Mouse (Mus musculus) neural tube, embryonic 15.5 days (tissue): ENCODE results near the gene Fibp. TPM values are rescaled to one million over a fixed set of nuclear protein-coding genes. Genes with fewer than 3 reads are reported as not detected.
A peak's percentile ranks its signal among the peaks of the same experiment; 100 is the strongest.
"Not testable (repeated sequence)": the region's sequence is repeated elsewhere in the genome, so short reads cannot be mapped to it uniquely, and the experiment has no call there.

Experiments
- ATAC-seq: fragments of 200-750 bp; cut with Nextera tagmentation; 2 replicates; pipeline ENCODE4 v1.8.0; 2017; ENCODE audit warnings: mild to moderate bottlenecking, moderate TSS enrichment, moderate library complexity; ENCODE audit not compliant: low FRiP score
- H3K27ac ChIP-seq: fragments of 300-500 bp; sonication (generic); replicated peaks from 2 replicates; pipeline ENCODE4 v1.5.1; 2015; ENCODE audit warnings: mild to moderate bottlenecking, inconsistent platforms
- H3K27me3 ChIP-seq: fragments of 300-500 bp; sonication (generic); replicated peaks from 2 replicates; pipeline ENCODE4 v1.6.1; 2015; ENCODE audit warnings: inconsistent platforms
- H3K36me3 ChIP-seq: fragments of 300-500 bp; sonication (generic); 2 replicates; pipeline ENCODE4 v1.6.1; 2015; ENCODE audit warnings: inconsistent platforms
- H3K4me1 ChIP-seq: fragments of 300-500 bp; sonication (generic); 2 replicates; pipeline ENCODE4 v1.6.1; 2015; ENCODE audit warnings: inconsistent platforms
- H3K4me2 ChIP-seq: fragments of 300-500 bp; sonication (generic); 2 replicates; pipeline ENCODE4 v1.6.1; 2015; ENCODE audit warnings: inconsistent platforms, mild to moderate bottlenecking, moderate library complexity
- H3K4me3 ChIP-seq: fragments of 300-500 bp; sonication (generic); replicated peaks from 2 replicates; pipeline ENCODE4 v1.5.1; 2015; ENCODE audit warnings: mild to moderate bottlenecking, inconsistent platforms
- H3K9ac ChIP-seq: fragments of 300-500 bp; sonication (generic); replicated peaks from 2 replicates; pipeline ENCODE4 v1.6.1; 2015; ENCODE audit warnings: mild to moderate bottlenecking, inconsistent platforms
- H3K9me3 ChIP-seq: fragments of 300-500 bp; sonication (generic); replicated peaks from 2 replicates; pipeline ENCODE4 v1.6.1; 2016; ENCODE audit warnings: inconsistent platforms
- WGBS: fragments of 180-500 bp; shearing (Covaris S2); methylation state at CpG from one replicate; pipeline ENCODE4 v1.1.7; 2015; ENCODE audit warnings: mixed read lengths; 5-methylcytosine and 5-hydroxymethylcytosine counted together
- polyA plus RNA-seq: library from polyadenylated mRNA; unstranded; fragments of >200 nt; fragmentation: Nextera tagmentation; extraction: Ambion mirVana; gene quantifications from 2 replicates; pipeline ENCODE4 v1.2.1, GENCODE M21; 2015

Gene Fibp
- polyA plus RNA-seq, 1 experiment from 2014 or later, result 154 TPM

- peaks cover 44% of the 10 kb centered on the region for H3K36me3 ChIP-seq
Observed at GRCm38 (mm10) chr19:5485371-5485770, 25.0 kb downstream of the Fibp start.

GRCm38 (mm10) chr19:5485821-5486220, 25.4 kb downstream of the Fibp start:
- H3K4me2 ChIP-seq, result no peak overlapping the region
- ATAC-seq, result no peak
- WGBS, result 94% methylated on average over 7 of the region's 7 CpGs
- H3K27ac ChIP-seq, result no peak overlapping the region
- H3K9ac ChIP-seq, result no peak overlapping the region
- H3K9me3 ChIP-seq, result no peaks in the 10 kb centered on the region
- H3K4me1 ChIP-seq, result peaks cover 35% of the 10 kb centered on the region
- peaks cover 44% of the 10 kb centered on the region for H3K36me3 ChIP-seq
- no peak overlapping the region for H3K4me3 ChIP-seq
- H3K27me3 ChIP-seq, result no peaks in the 10 kb centered on the region

More at GRCm38 (mm10) chr19:5485371-5485770, 25.0 kb downstream of the Fibp start:
- 95% methylated on average over 8 of the region's 8 CpGs for WGBS
- H3K27me3 ChIP-seq, result no peaks in the 10 kb centered on the region
- no peak for ATAC-seq
- H3K9ac ChIP-seq, result no peak overlapping the region
- H3K4me3 ChIP-seq, result no peak overlapping the region
- H3K4me1 ChIP-seq, result peaks cover 35% of the 10 kb centered on the region
- H3K4me2 ChIP-seq, result no peak overlapping the region
- H3K27ac ChIP-seq, result no peak overlapping the region
- H3K9me3 ChIP-seq, result no peaks in the 10 kb centered on the region

- 88% methylated on average over 8 of the region's 8 CpGs for WGBS
- Histone ChIP-seq H3K4me3 (no peak overlapping the region), H3K4me2 (0 out of 2 replicates have a peak overlapping the region, but pooled peaks have one; percentile 85), H3K9me3 (no peaks in the 10 kb centered on the region), H3K27ac (no peak overlapping the region), H3K36me3 (peaks cover 42% of the 10 kb centered on the region), H3K4me1 (peaks cover 35% of the 10 kb centered on the region), H3K9ac (no peak overlapping the region), H3K27me3 (no peaks in the 10 kb centered on the region)
- no peak for ATAC-seq
Observed at GRCm38 (mm10) chr19:5486286-5486685, 25.9 kb downstream of the Fibp start.

GRCm38 (mm10) chr19:5486771-5487170, 26.4 kb downstream of the Fibp start:
- Histone ChIP-seq H3K27me3 (no peaks in the 10 kb centered on the region), H3K9me3 (no peaks in the 10 kb centered on the region), H3K36me3 (peaks cover 37% of the 10 kb centered on the region), H3K9ac (no peak overlapping the region), H3K27ac (peak overlapping the region; percentile 99; the same call in 1 of the 2 replicates), H3K4me1 (peaks cover 37% of the 10 kb centered on the region), H3K4me2 (peak overlapping the region; percentile 85), H3K4me3 (peak overlapping the region; percentile 63)
- no peak for ATAC-seq
- 88% methylated on average over 4 of the region's 4 CpGs for WGBS

- under 1% methylated on average over 39 of the region's 39 CpGs for WGBS
- peaks cover 49% of the 10 kb centered on the region for H3K4me1 ChIP-seq
- ATAC-seq, result peak; percentile 58
Observed at GRCm38 (mm10) chr19:5487768-5488550, 27.5 kb downstream of the Fibp start, which contains the start of gene Mus81. Gene Mus81 (minus strand): TSS chr19:5488402.

GRCm38 (mm10) chr19:5488878-5489571, 28.6 kb downstream of the Fibp start:
- ATAC-seq, result peak; percentile 72
- under 1% methylated on average over 26 of the region's 26 CpGs for WGBS
- no peaks in the 10 kb centered on the region for H3K27me3 ChIP-seq
- H3K4me2 ChIP-seq, result peak overlapping the region; percentile 85
- H3K4me1 ChIP-seq, result peaks cover 55% of the 10 kb centered on the region
- peak overlapping the region; percentile 48 for H3K9ac ChIP-seq
- H3K9me3 ChIP-seq, result no peaks in the 10 kb centered on the region
- H3K4me3 ChIP-seq, result peak overlapping the region; percentile 63
- peaks cover 35% of the 10 kb centered on the region for H3K36me3 ChIP-seq
- H3K27ac ChIP-seq, result peak overlapping the region; percentile 99

More at GRCm38 (mm10) chr19:5487768-5488550, 27.5 kb downstream of the Fibp start, which contains the start of gene Mus81:
- Histone ChIP-seq H3K27ac (peak within 1 kb of the TSS; percentile 99), H3K4me3 (peak within 1 kb of the TSS; percentile 63), H3K27me3 (no peaks in the 10 kb centered on the region), H3K4me2 (peak within 1 kb of the TSS; percentile 85), H3K36me3 (peaks cover 35% of the 10 kb centered on the region), H3K9me3 (no peaks in the 10 kb centered on the region), H3K9ac (peak within 1 kb of the TSS; percentile 64)

GRCm38 (mm10) chr19:5489721-5490120, 29.3 kb downstream of the Fibp start:
- not testable (repeated sequence) for H3K9me3 ChIP-seq, H3K9ac ChIP-seq, H3K27me3 ChIP-seq, ATAC-seq
- Histone ChIP-seq H3K4me3 (peak overlapping the region; percentile 98), H3K4me2 (peak overlapping the region; percentile 85), H3K4me1 (peaks cover 59% of the 10 kb centered on the region), H3K27ac (peak overlapping the region; percentile 99), H3K36me3 (peaks cover 35% of the 10 kb centered on the region)
- 55% methylated on average over 10 of the region's 10 CpGs for WGBS

GRCm38 (mm10) chr19:5490313-5490897, 30.0 kb downstream of the Fibp start, which contains the start of gene Cfl1:
Gene Cfl1 (plus strand): TSS chr19:5490455.
- peak within 1 kb of the TSS; percentile 85 for H3K4me2 ChIP-seq
- under 1% methylated on average over 61 of the region's 62 CpGs for WGBS
- peak within 1 kb of the TSS; percentile 99 for H3K27ac ChIP-seq
- no peaks in the 10 kb centered on the region for H3K9me3 ChIP-seq
- H3K9ac ChIP-seq, result peak within 1 kb of the TSS; percentile 83
- H3K36me3 ChIP-seq, result peaks cover 32% of the 10 kb centered on the region
- no peaks in the 10 kb centered on the region for H3K27me3 ChIP-seq
- H3K4me3 ChIP-seq, result peak within 1 kb of the TSS; percentile 98
- ATAC-seq, result peak; percentile 72
- peaks cover 59% of the 10 kb centered on the region for H3K4me1 ChIP-seq

- peak; percentile 25 for ATAC-seq
- peaks cover 57% of the 10 kb centered on the region for H3K4me1 ChIP-seq
- under 1% methylated on average over 56 of the region's 59 CpGs for WGBS
Observed at GRCm38 (mm10) chr19:5490898-5491708, 30.7 kb downstream of the Fibp start.

GRCm38 (mm10) chr19:5492641-5493040, 32.2 kb downstream of the Fibp start:
- Histone ChIP-seq H3K9me3 (no peaks in the 10 kb centered on the region), H3K4me1 (peaks cover 42% of the 10 kb centered on the region), H3K27me3 (no peaks in the 10 kb centered on the region), H3K4me3 (0 out of 2 replicates have a peak overlapping the region, but pooled peaks have one; percentile 98), H3K4me2 (peak overlapping the region; percentile 85), H3K9ac (no peak overlapping the region), H3K36me3 (peaks cover 53% of the 10 kb centered on the region), H3K27ac (no peak overlapping the region)
- ATAC-seq, result no peak
- 89% methylated on average over 4 of the region's 4 CpGs for WGBS

More at GRCm38 (mm10) chr19:5490898-5491708, 30.7 kb downstream of the Fibp start:
- Histone ChIP-seq H3K9ac (peak overlapping the region; percentile 83), H3K36me3 (peaks cover 38% of the 10 kb centered on the region), H3K27ac (peak overlapping the region; percentile 99), H3K4me2 (peak overlapping the region; percentile 85), H3K9me3 (no peaks in the 10 kb centered on the region), H3K27me3 (no peaks in the 10 kb centered on the region), H3K4me3 (peak overlapping the region; percentile 98)
